Mouse (Mus musculus): ENCODE measurements around the gene Frat2. TPM values are rescaled to one million over a fixed set of nuclear protein-coding genes. Genes with fewer than 3 reads are reported as not detected.

Gene Frat2
- total RNA-seq, 2 experiments from 2014 or later: 13.3 to 14.1 TPM

DNA sequence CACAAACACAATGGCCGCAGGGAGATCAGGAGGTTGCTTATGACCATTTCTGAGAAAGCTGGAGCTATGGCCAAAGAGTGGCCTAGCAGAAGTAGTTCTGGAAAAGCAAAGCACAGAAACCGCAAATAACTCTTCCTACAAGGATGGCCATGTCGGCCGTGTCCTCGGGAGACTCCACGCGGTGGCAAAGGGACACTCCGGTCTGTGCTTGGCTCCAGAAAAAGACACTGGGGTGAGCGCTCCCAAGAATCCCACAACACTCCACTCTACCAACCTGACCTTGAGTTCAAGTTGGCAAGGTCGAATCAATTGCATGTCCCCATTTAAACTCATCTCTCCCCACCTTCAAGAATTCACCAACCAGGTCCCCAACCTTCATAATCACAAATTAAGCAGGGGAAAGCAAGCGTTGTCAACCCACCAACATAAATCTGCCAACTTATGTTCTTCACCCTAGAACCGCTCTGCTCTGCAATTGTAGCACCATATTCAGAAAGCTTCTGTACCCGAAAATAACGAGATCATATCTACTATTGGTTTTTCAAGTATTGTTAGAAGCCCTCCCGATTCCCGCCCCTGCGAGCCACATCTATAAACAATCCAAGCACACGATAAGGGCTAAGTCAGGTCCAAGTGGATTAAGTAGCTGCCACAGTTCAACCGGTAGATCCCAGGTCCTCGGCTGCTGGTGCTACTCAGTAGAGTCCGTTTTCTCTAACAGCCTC, 1.4 kb downstream of the Frat2 start:
- intact Hi-C loops (cut with DNase I): no loop called here
- DNase-seq: no peak

DNA sequence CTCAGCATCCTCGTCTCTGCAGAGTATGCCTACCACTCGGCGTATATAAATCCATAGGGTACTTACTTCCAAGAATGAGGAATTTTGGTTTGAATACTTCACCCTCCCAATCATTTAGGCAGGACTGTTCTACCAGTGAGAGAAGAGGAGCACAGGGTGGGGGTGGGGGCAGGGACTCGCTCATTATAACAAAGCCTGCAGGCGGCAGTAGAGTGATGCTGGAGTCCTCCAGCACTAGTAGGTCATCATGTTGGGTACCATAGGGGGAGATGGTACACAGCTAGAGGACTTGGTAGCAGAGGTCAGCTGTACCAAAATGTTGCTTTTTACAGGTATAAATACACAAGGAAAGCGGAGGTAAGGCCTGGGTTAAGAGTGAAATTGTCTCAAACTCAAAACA, 3.6 kb downstream of the Frat2 start:
- intact Hi-C loops (cut with DNase I): no loop called here
- no peak for DNase-seq

DNA sequence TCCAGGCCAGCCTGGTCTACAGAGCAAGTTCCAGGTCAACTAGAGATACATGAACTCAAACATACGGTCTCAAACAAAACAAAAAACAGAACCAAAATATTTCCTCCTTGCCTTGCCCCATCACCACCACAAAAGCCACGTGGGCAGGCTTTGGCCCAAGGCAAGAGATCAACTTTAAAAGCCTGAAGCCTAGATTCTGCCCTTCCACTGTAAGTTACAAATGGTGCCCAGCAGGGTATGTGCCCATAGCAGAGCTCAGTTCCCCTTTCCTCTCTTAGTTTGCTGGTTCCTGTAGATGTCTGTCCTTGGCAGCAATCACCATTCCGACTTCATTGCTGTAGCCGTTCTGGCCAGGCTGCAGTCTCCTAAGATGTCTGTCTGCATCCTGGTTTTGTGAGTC, 5.2 kb downstream of the Frat2 start:
- no peak for DNase-seq
- intact Hi-C loops (cut with DNase I): no loop called here

DNA sequence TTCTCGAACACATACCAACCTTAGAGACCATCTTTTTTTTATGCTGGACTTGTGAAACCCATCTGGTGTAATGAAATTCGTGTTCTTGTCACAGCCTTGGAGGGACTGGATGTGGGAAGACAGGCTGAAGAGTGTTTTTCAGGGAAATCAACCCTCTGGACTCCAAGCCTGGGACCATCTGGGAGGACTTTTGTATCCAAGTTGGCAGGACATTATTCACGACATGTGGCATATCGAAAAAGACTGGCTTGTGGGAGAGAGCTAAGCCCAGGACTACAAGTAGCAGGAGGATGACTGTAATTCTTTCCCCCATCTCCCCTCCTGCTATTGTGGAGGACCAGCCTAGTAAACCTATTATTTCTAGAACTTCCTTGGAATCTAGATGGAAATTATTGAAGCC, 5.7 kb downstream of the Frat2 start:
- DNase-seq: peak; percentile 16
- intact Hi-C loops (cut with DNase I): no loop called here

DNA sequence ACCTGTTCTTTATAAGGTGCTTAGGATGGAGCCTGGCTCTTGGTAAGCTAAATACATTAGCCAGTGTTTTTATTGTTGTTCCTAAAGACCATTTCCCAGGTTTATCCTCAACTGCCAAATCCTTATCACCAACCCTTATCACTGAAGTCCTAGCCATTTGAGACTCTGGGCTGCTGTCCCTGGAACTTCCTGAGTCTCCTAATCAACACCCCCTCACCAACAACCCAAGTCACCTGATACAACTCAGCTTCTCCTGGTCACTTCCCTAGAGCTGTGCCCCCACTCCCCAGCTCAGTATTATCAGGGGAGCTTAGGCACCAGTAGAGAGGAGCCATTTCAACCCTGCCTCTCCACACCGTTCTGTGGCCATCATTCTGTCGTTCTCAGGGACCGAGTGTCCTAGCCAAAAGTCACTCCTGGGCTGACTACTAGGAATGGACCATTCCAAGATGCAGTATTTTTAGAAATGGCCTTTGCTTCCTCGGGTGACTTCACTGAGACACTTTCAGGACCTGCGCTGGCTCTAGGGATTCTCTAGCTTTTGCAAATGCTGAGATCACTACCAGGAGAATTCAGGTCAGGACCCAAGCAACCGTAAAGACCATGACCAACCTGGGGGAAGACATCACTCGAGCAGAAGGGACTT, 6.7 kb downstream of the Frat2 start:
- intact Hi-C loops (cut with DNase I): no loop called here
- no peak for DNase-seq

DNA sequence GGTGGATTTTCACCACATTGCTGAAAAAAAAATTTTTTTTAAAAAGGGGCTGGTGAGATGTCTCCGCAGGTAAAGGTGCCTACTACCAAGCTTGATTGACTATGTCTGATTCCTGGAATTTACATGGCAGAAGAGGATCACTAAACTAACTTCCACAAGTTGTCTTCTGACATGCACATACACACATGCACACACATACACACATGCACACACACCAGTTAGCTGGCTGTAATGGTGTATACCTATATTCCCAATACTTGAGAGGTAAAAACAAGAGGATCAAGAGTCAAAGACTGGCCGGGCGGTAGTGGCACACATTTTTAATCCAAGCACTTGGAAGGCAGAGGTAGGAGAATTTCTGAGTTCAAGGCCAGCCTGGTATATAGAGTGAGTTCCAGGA, 8.2 kb downstream of the Frat2 start:
- no peak for DNase-seq
- intact Hi-C loops (cut with DNase I): no loop called here

DNA sequence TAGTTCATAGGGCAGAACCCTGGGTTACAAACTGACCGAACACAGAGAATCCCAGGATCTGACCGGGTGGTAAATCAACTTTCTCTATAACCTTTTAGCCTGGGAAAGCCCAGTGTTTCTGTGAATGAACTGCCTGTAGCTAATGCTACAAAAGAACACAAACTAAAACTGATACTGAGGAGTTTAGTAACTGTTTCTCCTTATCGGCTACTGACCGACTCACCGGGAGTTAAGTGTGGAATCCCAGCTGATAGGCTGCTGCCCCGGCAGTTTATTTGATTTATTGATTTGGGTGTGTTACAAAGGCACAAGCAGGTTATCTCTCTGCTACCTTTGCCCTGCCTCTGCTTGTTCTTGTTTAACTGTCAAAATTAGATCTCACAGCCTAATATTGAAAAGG, 9.1 kb downstream of the Frat2 start:
- intact Hi-C loops (cut with DNase I): no loop called here
- DNase-seq: no peak

DNA sequence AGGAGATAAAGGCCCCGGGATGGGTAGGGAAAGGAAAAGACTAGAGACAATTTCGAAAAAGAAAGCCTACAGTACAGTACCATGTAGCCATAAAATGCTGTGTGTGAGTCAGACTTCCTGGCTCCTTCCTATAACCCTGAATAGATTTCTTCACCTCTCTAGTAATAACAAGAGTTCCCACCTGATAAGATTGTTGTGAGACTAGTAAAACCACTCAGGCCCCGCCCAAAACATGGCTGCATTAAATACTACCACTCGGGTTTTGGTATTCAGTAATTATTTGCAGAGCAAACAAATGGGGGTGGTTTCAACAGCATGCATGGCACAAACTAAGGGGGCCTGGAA, 10.0 kb downstream of the Frat2 start:
- DNase-seq: no peak
- intact Hi-C loops (cut with DNase I): no loop called here

DNA sequence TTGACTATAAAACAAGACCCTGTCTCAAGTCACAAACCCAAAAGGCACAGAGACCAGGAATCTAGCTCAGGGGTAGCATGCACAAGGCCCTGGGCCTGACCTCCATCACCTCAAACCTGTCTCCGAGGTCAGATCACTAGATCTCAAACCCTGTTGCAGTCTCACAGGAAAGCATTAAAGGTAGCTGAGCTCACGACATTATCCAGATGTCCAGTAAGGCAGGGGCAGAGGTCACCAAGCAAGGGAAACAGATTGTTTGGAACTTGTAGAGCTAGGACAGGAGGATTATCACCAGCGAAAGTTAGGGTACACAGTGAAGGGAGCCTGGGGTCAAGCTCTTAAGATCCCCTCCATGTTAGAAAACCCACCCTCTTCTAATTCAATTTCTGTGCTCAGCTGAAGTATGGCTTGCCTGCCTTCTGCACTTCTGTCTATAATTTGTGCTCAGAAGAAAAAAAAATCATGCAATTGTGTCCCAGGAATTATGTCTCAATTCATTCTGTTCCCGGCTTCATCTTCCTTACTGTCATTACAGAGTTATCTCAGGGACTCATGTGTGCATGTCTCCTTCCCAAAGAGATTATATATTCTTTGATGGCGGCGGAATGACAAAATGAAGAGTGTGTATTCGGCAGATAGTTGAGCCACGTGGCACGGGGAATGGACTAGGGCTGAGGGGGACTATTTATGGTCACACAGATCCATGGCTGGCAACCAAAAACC, 10.6 kb downstream of the Frat2 start:
- intact Hi-C loops (cut with DNase I): no loop called here
- DNase-seq: no peak

DNA sequence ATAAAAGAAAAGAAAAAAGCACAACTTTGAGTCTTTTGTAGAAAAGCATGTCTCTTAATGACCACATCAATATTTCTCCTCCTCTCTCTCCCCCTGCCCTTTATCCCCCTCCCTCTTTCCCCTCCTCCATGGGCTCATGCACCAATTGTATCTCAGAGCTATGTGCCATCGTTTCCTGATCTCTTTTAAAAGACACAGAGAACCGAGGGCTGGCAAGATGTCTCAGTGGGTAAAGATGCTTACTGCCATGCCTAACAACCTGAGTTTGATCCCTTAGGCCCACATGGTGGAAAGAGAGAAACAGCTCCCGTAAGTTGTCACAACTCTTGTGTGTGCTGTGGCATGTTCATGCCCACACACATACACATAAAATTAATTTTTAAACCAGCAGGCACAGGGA, 11.2 kb downstream of the Frat2 start:
- DNase-seq: no peak
- intact Hi-C loops (cut with DNase I): no loop called here

DNA sequence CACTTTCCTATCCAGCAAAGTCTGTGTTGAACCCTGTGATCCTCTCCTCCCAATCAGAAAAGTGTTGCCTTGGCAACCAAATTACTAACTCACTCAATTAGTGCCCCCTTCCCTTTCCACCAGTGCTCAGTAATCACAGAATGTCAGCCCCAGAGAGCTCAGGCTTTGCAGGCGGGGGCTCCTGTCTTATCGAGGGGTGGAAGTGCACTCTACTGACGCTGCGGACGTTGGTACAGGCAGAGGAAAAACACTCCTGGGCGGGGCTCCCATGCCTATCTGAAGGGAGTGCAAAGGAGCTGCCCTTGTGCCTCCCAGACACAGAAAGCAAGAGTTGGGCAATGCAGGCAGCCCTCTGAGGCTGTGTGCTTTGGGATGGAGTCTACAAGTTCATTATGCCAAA, 12.1 kb downstream of the Frat2 start:
- intact Hi-C loops (cut with DNase I): no loop called here
- no peak for DNase-seq

DNA sequence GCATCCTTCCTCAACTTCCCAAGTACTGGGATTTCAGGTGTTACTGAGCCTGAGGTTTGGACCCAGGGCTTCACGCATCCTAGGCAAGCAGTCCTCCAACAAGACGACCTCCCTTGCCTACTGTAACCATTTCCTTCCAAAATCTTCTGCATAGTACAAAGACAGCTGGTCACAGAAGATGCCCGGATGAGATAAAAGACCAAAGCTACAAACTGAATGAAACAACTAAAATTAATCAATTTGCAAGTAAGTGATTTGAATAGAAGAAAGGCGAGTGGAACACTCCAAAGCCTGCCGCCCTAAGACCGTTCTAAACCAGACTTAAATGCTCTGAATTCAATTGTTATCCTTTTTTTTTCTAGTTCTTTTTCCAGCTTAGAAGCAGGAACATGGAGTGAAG, 12.5 kb downstream of the Frat2 start:
- intact Hi-C loops (cut with DNase I): no loop called here
- DNase-seq: no peak

DNA sequence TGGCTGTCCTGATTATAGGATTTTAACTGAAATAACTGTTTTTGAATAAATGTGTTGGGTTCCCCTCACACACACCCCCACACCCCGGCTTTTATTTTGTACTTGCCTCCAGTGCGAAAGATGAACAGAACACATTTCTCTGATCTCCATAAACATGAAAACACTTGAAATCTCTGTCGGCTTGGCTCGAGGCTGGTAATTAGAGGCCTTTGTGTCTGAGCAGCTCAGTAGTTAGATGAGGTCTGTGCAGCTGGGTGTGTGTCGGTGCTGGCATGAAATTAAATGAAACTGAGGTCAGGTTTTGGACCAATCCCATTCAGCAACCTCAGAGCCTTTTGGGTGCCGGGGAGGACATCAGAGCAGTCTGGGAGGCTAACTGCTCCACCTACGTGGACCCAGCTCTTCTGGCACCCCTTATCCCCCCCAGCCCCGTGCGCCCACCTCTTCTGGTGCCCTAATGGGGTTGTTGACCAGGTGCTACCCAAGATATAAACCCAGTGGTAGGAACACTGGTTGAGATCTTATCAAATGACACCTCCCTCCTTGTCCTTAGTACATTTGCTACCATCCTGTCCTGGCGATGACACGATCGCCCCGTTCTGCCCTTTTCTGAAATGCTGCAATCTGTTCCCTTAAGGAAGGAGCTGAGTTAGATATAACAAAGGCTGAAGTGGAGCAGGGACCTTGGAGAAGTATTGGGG, 15.3 kb downstream of the Frat2 start:
- no peak for DNase-seq
- intact Hi-C loops (cut with DNase I): no loop called here

DNA sequence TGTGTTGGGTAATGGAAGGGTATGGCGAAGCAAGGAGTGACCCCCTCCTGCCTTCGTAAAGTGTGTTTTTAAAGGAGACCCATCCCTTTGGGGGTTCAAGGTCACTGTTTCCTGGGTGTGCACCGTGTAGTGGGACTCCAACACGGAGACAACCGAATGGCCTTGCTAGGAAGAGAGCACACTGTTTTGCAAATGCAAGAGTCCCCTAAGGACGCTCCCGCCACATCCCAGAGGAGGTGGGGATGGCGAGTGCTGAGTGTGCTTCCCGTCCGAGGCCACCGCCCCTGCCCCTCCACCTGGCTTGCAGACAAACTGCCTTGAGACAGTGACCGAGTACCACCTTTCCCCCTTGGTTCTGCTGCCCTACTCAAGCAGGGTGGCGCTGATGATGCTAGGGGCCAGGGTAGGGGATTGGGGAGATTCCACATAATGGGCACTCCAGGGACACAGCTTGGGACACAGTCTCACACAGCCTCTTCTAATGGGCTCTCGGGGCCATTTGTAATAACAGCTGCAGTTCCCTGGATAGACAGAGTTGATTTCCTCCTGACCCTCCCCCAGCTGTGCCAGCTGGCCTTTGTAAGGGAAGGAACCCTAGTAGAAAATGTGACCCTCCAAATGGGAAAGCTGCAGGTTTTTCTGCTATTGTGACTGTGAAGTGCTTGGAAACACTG, 16.1 kb downstream of the Frat2 start:
- DNase-seq: no peak
- intact Hi-C loops (cut with DNase I): no loop called here

DNA sequence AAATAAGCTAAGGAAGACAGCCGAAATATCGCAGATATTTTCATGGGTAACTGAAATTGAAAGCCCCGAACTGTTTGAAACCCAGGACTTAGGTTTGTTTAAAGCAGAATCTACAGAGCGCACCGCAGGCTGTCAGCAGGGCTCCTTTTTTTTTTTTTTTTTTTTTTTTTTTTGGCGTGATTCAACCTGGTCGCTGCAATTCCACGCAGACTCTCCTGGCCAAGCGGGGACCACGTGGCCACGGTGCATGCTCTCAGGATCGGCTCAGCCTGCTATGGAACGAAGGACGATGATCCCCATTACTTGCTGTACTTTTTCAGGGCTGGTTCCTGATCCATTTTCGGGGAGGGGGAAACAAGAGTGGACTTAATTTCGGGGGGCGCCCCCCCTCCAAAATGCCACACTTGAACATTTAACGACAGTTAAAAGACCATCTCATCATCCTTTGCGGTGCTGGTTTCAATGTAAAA, 16.8 kb downstream of the Frat2 start:
- DNase-seq: peak; percentile 31
- intact Hi-C loops (cut with DNase I): no loop called here

DNA sequence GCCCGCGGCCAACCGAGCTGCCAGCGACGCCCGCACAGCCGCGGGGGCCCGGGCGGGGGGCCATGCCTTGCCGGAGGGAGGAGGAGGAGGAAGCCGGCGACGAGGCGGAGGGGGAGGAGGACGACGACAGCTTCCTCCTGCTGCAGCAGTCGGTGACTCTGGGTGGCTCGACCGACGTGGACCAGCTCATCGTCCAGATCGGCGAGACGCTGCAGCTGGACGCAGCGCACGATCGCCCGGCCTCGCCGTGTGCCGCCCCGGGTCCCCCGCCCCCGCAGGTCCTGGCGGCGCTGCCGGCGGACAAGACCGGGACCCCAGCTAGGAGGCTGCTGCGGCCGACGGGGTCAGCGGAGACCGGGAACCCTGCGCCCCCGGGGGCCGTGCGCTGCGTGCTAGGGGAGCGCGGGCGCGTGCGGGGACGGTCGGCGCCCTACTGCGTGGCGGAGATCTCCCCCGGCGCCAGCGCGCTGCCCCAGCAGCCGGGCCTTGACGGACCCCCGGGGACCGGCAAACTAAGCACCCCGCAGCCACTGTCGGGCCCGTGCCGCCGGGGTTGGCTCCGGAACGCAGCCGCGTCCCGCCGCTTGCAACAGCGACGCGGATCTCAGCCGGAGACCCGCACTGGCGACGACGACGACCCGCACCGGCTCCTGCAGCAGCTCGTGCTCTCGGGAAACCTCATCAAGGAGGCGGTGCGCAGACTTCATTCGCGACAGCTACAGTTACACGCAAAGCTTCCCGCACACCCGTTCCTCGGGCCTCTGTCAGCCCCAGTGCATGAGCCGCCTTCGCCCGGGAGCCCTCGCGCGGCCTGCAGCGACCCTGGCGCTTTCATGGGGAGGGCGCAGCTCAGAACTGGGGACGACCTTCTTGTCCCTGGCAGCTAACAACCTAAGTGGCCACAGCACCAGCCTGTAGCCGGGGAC, 17.6 kb downstream of the Frat2 start:
- intact Hi-C loops (cut with DNase I): no loop called here
- peak; percentile 44 for DNase-seq

DNA sequence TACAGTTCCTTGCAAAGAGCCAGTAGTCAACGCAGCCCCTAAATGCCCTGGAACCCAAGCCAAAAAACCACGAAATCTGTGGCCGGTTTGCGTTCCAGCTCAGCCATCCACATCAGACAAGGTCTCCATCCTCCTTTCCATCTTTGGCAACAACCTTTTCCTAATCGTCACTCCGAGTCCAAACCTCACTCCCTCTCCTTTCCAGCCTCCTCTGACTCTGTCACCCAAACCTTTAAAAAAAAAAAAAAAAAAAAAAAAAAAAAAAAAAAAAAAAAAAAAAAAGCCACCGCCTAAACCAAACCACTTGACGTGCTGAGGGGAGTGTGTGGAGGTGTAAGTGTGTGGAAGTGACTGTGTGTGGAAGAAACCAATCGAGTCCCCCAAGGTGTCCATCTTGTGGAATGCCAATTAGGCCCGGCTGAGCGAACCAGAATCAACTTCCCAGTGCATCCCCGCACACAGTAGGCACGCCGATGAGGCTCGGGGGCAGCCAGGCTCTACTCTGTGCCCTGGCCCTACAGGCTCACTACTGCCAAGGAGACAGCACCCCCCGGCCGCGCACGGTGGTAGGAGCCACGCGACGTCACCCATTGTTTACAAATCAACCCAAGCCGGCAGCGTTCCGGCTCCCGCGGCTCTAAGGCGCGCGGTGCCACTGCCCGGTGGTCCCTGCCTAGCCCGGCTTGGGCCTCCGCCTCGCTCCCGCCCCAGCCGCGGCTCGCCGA, 18.4 kb downstream of the Frat2 start, which contains the start of gene Frat1:
Gene Frat1, plus strand, starts transcription at position 590 of the 725 bp plus-strand sequence.
- intact Hi-C loops (cut with DNase I): no loop called here
- DNase-seq: peak; percentile 90

DNA sequence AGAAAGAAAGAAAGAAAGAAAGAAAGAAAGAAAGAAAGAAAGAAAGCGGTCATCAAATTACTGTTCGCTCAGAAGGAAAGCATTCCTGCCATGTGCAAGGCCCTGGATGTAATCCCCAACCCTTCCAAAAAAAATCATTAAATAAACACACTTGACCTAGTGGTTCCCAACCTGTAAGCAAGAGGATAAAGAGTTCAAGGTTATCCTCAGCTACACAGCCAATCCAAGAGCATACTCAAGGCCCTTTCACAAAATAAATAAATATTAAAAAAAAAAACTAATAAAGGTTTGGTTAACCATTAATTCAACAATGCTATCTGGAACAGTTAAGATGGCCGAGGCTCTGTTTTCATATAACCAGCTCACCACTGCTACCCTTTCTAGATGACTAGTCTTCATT, 19.0 kb downstream of the Frat2 start:
- DNase-seq: no peak
- intact Hi-C loops (cut with DNase I): no loop called here

DNA sequence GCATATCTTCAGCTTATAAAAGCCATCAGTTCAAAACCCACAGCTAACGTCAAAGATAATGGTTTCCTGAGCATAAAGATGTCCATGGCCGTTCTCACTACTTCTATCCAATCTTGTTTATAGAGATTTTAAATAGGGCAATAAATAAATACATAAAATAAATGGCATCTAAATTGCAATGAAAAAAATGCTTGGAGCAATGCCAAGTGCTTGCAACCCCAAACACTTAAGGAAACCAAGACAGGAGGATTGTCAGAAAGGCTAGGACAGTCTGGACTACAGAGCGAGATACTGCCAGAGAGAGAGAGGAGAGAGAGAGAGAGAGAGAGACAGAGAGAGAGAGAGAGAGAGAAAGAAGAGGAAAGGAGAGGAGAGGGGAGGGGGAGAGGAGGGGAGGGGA, 21.4 kb downstream of the Frat2 start:
- intact Hi-C loops (cut with DNase I): no loop called here
- DNase-seq: no peak
